Mouse (Mus musculus) left cerebral cortex, postnatal 10 days (tissue): ENCODE measurements at regions not wholly inside any gene's neighbourhood (a gene's known extent, or its start where the extent isn't known, plus 50 kb on each side); places are given as distances from the start of the nearest gene placed in this dataset.

Experiments used
- DNase-seq, 2 experiments: peaks; one replicate each; pipeline ENCODE4 v3.0.0; 2021 to 2022; ENCODE audit warnings: low spot score in 2 of 2, mixed read lengths in 1 of 2; ENCODE audit errors: extremely low spot score in 1 of 2
- intact Hi-C: fragments of 180-260 bp; cut with DNase I; formaldehyde crosslinking; loops from one replicate; pipeline ENCODE4 v1.15.1; 2025

GRCm38 (mm10) chr4:95202478-95202877, 150.5 kb upstream of the Jun start:
- intact Hi-C loops: no loop called here
- no peak for DNase-seq

- no peak for DNase-seq
- intact Hi-C loops: no loop called here
Observed at GRCm38 (mm10) chr4:95203577-95203976, 151.6 kb upstream of the Jun start.

GRCm38 (mm10) chr4:95205372-95205771, 153.3 kb upstream of the Jun start:
- intact Hi-C loops: no loop called here
- DNase-seq: no peak

- no peak for DNase-seq
- intact Hi-C loops: no loop called here
Observed at GRCm38 (mm10) chr4:95207783-95208182, 155.8 kb upstream of the Jun start.

GRCm38 (mm10) chr4:95208827-95209226, 156.8 kb upstream of the Jun start:
- no peak for DNase-seq
- intact Hi-C loops: no loop called here

GRCm38 (mm10) chr4:95209322-95210119, 157.5 kb upstream of the Jun start:
- intact Hi-C loops: no loop called here
- no peak for DNase-seq

GRCm38 (mm10) chr4:95212561-95212960, 160.5 kb upstream of the Jun start:
- DNase-seq: no peak
- intact Hi-C loops: no loop called here

- no peak for DNase-seq
- intact Hi-C loops: no loop called here
Observed at GRCm38 (mm10) chr4:95213026-95213425, 161.0 kb upstream of the Jun start.

- DNase-seq: no peak
- intact Hi-C loops: no loop called here
Observed at GRCm38 (mm10) chr4:95214026-95214425, 162.0 kb upstream of the Jun start.

GRCm38 (mm10) chr4:95215187-95215586, 163.2 kb upstream of the Jun start:
- no peak for DNase-seq
- intact Hi-C loops: no loop called here

- intact Hi-C loops: no loop called here
- no peak for DNase-seq
Observed at GRCm38 (mm10) chr4:95230461-95230860, 178.4 kb upstream of the Jun start.

- no peak for DNase-seq
- intact Hi-C loops: no loop called here
Observed at GRCm38 (mm10) chr4:95233034-95233433, 181.0 kb upstream of the Jun start.

GRCm38 (mm10) chr4:95234030-95234555, 182.1 kb upstream of the Jun start:
- DNase-seq: peak in 1 of 2 experiments; percentile 26
- intact Hi-C loops: no loop called here

GRCm38 (mm10) chr4:95247977-95248376, 196.0 kb upstream of the Jun start:
- DNase-seq: no peak
- intact Hi-C loops: no loop called here

GRCm38 (mm10) chr4:95249031-95249430, 197.0 kb upstream of the Jun start:
- intact Hi-C loops: no loop called here
- no peak for DNase-seq

- intact Hi-C loops: no loop called here
- DNase-seq: no peak
Observed at GRCm38 (mm10) chr4:95250083-95250482, 198.1 kb upstream of the Jun start.

- intact Hi-C loops: no loop called here
- no peak for DNase-seq
Observed at GRCm38 (mm10) chr4:95269766-95270165, 217.7 kb upstream of the Jun start.

GRCm38 (mm10) chr4:95270389-95270788, 218.4 kb upstream of the Jun start:
- DNase-seq: no peak
- intact Hi-C loops: no loop called here

GRCm38 (mm10) chr4:95276231-95276630, 224.2 kb upstream of the Jun start:
- no peak for DNase-seq
- intact Hi-C loops: no loop called here

- intact Hi-C loops: no loop called here
Observed at GRCm38 (mm10) chr4:95277989-95278713, 226.1 kb upstream of the Jun start.

More at GRCm38 (mm10) chr4:95277989-95278713, 226.1 kb upstream of the Jun start:
- peak in 1 of 2 experiments; percentile 17 for DNase-seq
